7 mouse cellular contexts compared by ENCODE assay signal in the genomic region with DNA sequence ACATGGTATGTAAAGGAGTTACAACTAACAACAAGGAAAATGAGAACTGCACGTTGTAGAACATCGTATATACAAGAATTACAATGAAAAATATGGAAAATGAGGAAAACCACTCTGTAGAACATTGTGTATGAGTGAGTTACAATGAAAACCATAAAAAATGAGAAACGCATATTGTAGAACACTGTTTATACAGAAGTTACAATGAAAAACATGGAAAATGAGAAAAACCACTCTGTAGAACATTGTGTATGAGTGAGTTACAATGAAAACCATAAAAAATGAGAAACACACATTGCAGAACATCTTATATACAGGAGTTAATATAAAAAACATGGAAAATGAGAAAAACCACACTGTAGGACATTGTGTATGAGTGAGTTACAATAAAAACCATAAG.
A peak's percentile ranks its signal among the peaks of the same experiment; 100 is the strongest.
DNase-seq lines count a peak whose midpoint lies in the region; ATAC-seq and TF ChIP-seq lines count a peak whose summit lies in the region.
"Not testable (repeated sequence)": the region's sequence is repeated elsewhere in the genome, so short reads cannot be mapped to it uniquely, and the experiment has no call there.

No protein-coding gene starts in this region.

- not testable (repeated sequence) for H3K9ac ChIP-seq in lung, embryonic 14.5 days

- DNase-seq in CD4-positive, CD25-positive, alpha-beta regulatory T cell, adult 2 months (ENCODE audit: low read depth, low spot score) = peak; percentile 24
- peak; percentile 6 for DNase-seq in MN1 (ENCODE audit: low spot score)
- peak; percentile 3 for DNase-seq in brain, adult 2 months (ENCODE audit: low read depth, low spot score)
- peak; percentile 56 for DNase-seq in c-Kit-positive CD71-positive TER-119-positive erythroid progenitor cells, embryonic 14.5 days (ENCODE audit: low spot score)
- DNase-seq in hindlimb bud, embryonic 11.5 days (ENCODE audit: extremely low spot score, low read depth, low spot score) = peak; percentile 64
- peak; percentile 1 for DNase-seq in lung, embryonic 14.5 days
- DNase-seq in retina, postnatal 1 day = peak; percentile 0

- H3K27ac ChIP-seq in lung, embryonic 14.5 days (ENCODE audit: low read depth) = not testable (repeated sequence)

- not testable (repeated sequence) for H3K4me2 ChIP-seq in lung, embryonic 14.5 days

- H3K4me1 ChIP-seq in lung, embryonic 14.5 days (ENCODE audit: insufficient read depth) = not testable (repeated sequence)

- H3K9me3 ChIP-seq in lung, embryonic 14.5 days (ENCODE audit: low read depth, low read length) = not testable (repeated sequence)

- not testable (repeated sequence) for ATAC-seq in lung, embryonic 14.5 days (ENCODE audit: insufficient read depth)

- TF ChIP-seq CTCF in lung, embryonic 14.5 days (IDR thresholded peaks at IDR 0.05; ENCODE audit: low read depth) = not testable (repeated sequence)

- not testable (repeated sequence) for H3K4me3 ChIP-seq in lung, embryonic 14.5 days (ENCODE audit: low read depth, low read length)

- 72% methylated on average over 3 of the region's 3 CpGs for WGBS in lung, embryonic 14.5 days

- not testable (repeated sequence) for H3K27me3 ChIP-seq in lung, embryonic 14.5 days (ENCODE audit: insufficient read depth, low read length)

- not testable (repeated sequence) for H3K36me3 ChIP-seq in lung, embryonic 14.5 days (ENCODE audit: insufficient read depth)

Comparison
In these comparisons a context has a peak if more than half of its experiments do, and no peak if none do; other contexts are left out.
1. DNase-seq: peak in every context shown above with its lines; median percentile 64 in hindlimb bud, embryonic 11.5 days; 56 in c-Kit-positive CD71-positive TER-119-positive erythroid progenitor cells, embryonic 14.5 days; 24 in CD4-positive, CD25-positive, alpha-beta regulatory T cell, adult 2 months; 6 in MN1; 3 in brain, adult 2 months; 1 in lung, embryonic 14.5 days; 0 in retina, postnatal 1 day.